Mouse (Mus musculus): ENCODE data around the gene Amotl1.
"Not testable (repeated sequence)": the region's sequence is repeated elsewhere in the genome, so short reads cannot be mapped to it uniquely, and the experiment has no call there.

Gene Amotl1

GRCm38 (mm10) chr9:14644956-14645355 lies at the start of gene Amotl1:
TSS of gene Amotl1 (minus strand) at chr9:14645056.
- DNase-seq (ENCODE audit: low spot score in 2 of 2), result no peak

DNA sequence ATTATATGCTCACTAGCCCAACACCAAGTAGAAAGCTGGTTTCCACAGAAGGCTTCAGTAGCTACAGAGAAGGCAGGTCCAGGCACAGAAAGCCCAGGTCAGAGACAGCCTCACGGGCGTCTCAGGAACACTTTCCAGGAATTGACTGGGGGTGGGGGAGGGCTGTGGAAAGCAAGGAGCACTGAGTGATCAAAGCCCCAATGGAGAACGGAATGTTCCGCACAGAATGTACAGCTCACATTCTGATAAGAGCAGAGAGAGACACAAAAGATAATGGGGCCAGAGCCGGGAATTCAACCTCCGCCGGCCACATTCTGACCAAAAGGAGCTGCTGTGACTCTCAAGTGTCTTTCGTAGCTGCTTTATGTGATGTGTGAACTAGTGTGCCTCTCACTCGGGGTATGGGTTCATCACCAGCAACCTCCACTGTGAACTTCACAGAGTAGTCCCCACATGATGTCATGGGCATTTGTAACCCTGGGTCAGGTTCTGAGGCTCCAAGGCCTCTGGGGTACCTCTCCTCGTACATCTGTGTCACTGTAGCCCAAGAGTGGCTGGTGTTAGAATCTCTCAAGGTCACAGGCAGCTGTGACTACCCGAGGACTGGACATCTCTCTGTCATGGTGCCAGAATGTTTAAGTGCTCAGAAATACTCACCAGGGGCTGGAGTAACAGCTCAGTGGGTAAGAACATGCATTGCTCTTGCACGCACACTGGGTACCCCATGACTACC lies 44.7 kb upstream of the Amotl1 start:
- no peak for DNase-seq (ENCODE audit: low spot score in 2 of 2)

GRCm38 (mm10) chr9:14684363-14684762 lies 39.5 kb upstream of the Amotl1 start:
- DNase-seq (ENCODE audit: low spot score in 2 of 2), result no peak

DNA sequence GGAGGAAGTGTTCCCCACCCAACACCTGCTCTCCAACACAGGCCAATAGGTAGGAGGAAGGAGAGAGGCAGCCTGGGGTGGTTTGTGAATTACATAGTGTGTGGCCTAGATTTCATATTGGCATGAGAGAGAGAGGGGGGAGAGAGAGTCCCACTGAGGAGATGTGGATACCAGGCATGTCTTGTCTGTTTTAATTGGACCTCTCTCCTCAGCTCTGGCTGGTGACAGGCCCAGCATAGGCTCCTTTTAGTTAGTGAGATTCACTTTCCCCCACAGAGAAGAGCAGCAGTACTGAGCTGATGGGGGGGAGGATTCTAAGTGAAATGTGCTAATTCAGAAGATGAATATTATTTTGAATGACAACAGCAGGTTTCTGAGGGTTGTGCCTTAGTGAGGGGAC lies 37.9 kb upstream of the Amotl1 start:
- no peak for DNase-seq (ENCODE audit: low spot score in 2 of 2)

DNA sequence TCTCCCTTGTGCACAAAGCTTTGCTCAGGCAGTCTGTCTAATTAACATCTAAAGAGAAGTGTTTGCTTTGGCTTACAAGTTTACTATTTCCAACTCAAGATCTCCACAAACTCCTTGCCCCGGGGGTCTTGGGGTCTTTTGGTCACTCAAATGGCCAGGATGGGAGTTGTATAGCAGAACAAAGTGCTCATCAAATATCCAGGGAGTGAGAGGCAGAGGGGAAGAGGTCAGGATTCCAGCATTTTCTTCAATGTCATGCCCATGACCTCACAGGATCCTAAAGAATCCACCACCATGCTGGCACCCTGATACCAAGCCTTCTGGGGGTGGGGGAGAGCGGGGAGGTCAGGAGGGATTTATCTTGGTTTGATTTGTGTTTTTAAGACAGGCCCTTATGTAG lies 35.7 kb upstream of the Amotl1 start:
- no peak for DNase-seq (ENCODE audit: low spot score in 2 of 2)

- DNase-seq (ENCODE audit: low spot score in 2 of 2), result no peak
Observed at GRCm38 (mm10) chr9:14675707-14676691, 31.1 kb upstream of the Amotl1 start.

GRCm38 (mm10) chr9:14674506-14674905 lies 29.6 kb upstream of the Amotl1 start:
- DNase-seq (ENCODE audit: low spot score in 2 of 2), result no peak

DNA sequence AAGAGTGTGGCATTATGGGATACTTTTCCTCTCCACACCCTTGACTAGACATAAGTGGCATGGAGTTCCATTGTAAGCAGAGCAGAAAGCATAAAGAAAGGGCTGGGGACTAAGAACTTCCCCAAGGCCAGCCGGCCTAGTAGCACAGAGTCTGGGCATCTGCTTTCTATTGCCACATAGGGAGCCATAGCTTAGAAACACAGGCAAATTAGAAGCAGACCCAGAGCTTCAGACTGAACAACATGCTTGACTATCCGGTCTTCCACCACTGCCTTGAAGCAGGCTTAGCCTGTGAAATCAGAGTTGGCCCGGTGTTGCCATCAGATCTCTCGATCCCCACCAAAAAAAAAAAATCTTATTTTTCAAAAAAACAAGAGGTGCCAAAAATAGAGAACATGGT lies 28.3 kb upstream of the Amotl1 start:
- no peak for DNase-seq (ENCODE audit: low spot score in 2 of 2)

DNA sequence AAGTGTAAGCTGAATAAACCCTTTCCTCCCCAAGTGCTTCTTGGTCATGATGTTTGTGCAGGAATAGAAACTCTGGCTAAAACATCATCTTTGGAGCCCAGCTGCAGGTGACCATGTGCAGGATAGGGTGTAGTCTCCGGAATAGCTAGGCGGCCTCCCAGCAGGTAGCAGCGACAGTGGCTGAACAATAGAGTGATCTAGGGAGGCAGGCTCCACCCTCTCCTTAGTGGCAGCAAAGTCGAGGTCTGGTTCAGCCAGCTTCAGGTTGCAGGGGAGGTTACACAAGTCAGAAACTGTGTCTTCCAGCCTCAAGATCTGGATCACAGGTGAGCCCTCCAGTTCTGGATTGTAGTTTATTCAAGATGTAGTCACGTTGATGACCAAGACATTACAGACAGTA lies 27.1 kb upstream of the Amotl1 start:
- not testable (repeated sequence) for DNase-seq (ENCODE audit: low spot score in 2 of 2)

- no peak for DNase-seq (ENCODE audit: low spot score in 2 of 2)
Observed at GRCm38 (mm10) chr9:14668382-14668781, 23.5 kb upstream of the Amotl1 start.

- no peak for DNase-seq (ENCODE audit: low spot score in 2 of 2)
Observed at GRCm38 (mm10) chr9:14666071-14666470, 21.2 kb upstream of the Amotl1 start.

- no peak for DNase-seq (ENCODE audit: low spot score in 2 of 2)
Observed at GRCm38 (mm10) chr9:14663591-14663990, 18.7 kb upstream of the Amotl1 start.

DNA sequence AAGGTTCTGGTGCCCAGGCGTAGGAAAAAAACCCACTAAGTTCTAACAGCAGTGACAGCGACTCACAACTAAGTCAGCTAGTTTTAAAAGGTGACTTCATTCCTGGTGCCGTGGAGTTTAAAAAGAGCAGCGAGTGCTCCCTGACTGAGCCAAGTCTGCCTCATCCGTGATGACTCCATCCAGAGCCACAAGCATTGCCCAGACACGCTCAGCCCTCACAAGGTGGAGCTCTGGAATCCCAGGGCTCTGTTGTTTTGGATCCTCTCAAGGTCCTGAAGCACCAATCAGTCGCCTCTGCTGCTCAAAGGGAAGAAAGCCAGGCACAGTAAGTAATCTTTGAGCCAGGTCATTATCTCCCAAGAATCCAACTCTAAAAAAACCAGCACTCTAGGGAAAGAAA lies 18.0 kb upstream of the Amotl1 start:
- no peak for DNase-seq (ENCODE audit: low spot score in 2 of 2)

- DNase-seq (ENCODE audit: low spot score in 2 of 2), result no peak
Observed at GRCm38 (mm10) chr9:14662138-14662537, 17.3 kb upstream of the Amotl1 start.

GRCm38 (mm10) chr9:14657926-14658325 lies 13.1 kb upstream of the Amotl1 start:
- no peak for DNase-seq (ENCODE audit: low spot score in 2 of 2)

DNA sequence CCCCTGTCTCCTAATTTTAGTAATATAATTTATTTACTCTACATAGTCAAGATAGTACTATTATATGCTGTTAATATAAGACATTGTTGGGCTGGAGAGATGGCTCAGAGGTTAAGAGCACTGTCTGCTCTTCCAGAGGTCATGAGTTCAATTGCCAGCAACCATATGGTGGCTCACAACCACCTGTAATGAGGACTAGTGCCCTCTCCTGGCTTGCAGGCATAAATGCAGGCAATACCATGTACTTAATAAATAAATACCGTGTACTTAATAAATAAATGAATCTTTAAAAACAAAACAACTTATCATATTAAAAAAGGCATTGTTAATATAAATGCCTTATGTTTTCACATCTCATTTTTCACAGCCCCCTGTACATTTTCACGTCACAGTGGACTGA lies 9.2 kb upstream of the Amotl1 start:
- no peak for DNase-seq (ENCODE audit: low spot score in 2 of 2)

DNA sequence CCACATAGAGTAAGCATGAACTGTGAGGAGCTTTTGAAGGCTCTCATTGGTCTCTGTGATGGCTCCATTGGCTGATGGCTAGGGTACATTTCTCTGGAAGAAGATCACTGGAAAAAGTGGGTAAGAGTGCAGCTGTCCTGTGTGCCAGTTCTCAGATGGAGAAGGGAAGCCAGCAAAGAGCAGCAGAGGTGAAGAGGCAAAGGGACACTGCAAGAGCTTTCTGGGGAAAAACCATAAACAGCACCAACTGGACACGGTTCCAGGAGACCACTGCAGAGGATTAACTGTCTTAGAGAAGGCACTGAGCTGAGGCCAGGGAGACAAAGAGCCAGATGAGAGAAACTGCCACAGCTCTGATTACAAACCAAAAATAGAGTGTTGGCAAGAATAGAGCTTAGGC lies 7.9 kb upstream of the Amotl1 start:
- no peak for DNase-seq (ENCODE audit: low spot score in 2 of 2)

DNA sequence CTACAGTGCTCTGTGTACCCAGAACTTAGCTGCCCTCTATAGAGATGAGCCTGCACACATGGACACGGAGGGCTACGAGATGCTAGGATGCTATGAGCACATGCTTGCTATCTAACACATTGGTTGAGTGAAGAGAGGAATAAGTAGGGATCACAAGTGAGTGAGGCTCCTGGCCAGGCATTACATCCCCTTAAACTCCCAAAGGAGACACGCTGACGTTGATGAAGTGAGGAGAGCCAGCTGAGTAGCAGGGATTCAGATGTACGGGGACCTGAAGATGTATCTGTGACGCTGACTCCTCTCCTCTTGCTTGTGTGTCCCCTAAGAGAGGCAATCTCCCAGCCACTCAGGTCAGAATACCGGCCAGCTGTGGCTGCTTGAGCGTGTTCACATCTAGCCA lies 3.0 kb upstream of the Amotl1 start:
- no peak for DNase-seq (ENCODE audit: low spot score in 2 of 2)

- DNase-seq (ENCODE audit: low spot score in 2 of 2), result no peak
Observed at GRCm38 (mm10) chr9:14646641-14647040, 1.8 kb upstream of the Amotl1 start.

GRCm38 (mm10) chr9:14646061-14646460 lies 1.2 kb upstream of the Amotl1 start:
- DNase-seq (ENCODE audit: low spot score in 2 of 2), result no peak

- DNase-seq (ENCODE audit: low spot score in 2 of 2), result no peak
Observed at GRCm38 (mm10) chr9:14643328-14643727, 1.5 kb downstream of the Amotl1 start.

- DNase-seq (ENCODE audit: low spot score in 2 of 2), result no peak
Observed at GRCm38 (mm10) chr9:14642251-14643021, 2.4 kb downstream of the Amotl1 start.

Measured in thymus, postnatal 10 days (tissue).